Mouse (Mus musculus) kidney, adult 11 months (tissue): ENCODE data around the gene Ranbp3l.
A peak's percentile ranks its signal among the peaks of the same experiment; 100 is the strongest.
"Not testable (repeated sequence)": the region's sequence is repeated elsewhere in the genome, so short reads cannot be mapped to it uniquely, and the experiment has no call there.

Experiments used
- DNase-seq: peaks from one replicate; pipeline ENCODE4 v3.0.0; 2022

Gene Ranbp3l

GRCm38 (mm10) chr15:8967573-8968228, at the start of gene Ranbp3l:
Gene Ranbp3l (plus strand): TSS chr15:8967949.
- peak; percentile 78 for DNase-seq

DNA sequence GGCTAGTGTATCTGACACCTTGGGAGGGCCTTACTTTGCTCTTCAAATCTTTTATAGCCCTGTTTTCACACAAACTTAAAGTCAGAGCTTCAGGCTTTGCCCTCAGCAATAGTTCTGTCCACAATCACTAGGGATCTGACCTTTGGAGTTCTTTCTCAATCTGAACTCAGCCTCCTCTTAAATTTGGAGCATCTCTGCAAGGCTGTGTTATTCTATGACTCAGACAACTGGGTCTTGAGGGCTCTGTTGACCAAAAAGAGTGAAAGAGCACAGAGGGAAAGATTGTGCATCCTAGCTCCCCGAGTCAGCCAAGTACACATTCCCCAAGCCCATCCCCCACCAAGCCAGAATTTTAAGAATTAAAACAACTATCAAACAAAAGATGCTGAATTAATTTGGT, 37.7 kb upstream of the Ranbp3l start:
- no peak for DNase-seq

GRCm38 (mm10) chr15:8936911-8937310, 30.8 kb upstream of the Ranbp3l start:
- DNase-seq = no peak

- DNase-seq = no peak
Measured at GRCm38 (mm10) chr15:8940861-8941260, 26.9 kb upstream of the Ranbp3l start.

GRCm38 (mm10) chr15:8950856-8951255, 16.9 kb upstream of the Ranbp3l start:
- DNase-seq = peak; percentile 27

DNA sequence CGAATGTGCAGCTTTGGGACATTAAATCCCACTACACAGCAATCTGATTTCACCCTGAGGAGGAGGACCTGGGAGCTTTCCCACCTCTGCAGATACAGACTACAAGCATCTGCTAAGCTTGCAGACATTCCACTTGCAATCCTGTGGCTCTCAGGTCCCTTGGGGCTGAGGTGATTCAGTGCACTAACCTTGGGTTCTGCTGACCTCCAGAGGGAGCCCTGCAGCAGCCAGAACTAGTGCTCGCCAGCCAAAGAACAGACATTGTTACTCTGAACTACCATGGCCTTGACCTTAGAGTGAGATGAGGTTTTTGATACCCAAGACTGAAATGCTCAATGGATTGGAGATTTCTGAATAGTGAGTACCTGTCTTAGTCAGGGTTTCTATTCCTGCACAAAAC, 4.4 kb upstream of the Ranbp3l start:
- DNase-seq = peak; percentile 64

DNA sequence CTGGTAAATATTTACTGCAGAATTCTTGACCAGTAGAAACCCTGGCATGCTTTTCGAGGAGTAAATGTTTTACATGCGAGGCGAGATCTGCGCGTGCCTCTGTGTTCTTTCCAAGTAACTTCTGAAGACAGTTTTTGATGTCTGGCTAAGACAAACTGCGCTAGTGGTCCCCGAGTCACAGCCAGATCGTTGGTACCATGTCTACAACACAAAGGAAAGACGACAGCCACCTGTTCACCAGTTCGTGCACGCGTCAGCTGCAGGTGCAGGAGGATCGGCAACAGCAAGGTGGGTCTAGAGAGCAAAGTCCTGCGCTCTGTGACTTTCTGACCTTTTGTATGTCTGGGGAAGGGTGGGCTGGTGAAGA, 463 bp downstream of the Ranbp3l start:
- DNase-seq = peak; percentile 71

DNA sequence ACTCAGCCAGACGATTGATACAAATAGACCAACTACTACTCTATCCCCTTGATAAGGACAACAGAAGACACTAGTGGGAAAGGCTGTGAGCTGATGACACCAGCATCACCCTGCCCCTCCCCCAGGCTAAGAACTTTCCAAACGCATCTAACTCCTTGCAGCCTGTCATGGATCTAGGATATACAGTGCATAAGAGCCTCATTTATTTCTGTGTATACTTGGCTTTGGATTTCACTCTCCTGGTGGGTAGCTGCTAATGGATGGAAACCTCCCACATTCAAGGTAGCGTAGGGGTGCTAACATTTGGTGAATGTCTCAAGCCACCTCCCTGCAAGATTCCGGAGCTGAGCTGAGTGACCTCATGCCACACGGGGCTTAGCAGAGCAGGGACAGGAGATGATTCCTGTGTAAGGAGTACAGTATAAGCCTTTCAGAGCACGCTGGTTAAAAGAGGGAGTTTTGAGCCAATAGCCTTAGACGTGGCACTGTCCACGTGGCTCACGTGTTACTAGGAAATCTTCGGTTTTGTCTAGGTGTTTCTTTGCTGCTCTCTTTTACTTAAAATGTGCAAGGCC, 1.4 kb downstream of the Ranbp3l start:
- DNase-seq = peak; percentile 38

DNA sequence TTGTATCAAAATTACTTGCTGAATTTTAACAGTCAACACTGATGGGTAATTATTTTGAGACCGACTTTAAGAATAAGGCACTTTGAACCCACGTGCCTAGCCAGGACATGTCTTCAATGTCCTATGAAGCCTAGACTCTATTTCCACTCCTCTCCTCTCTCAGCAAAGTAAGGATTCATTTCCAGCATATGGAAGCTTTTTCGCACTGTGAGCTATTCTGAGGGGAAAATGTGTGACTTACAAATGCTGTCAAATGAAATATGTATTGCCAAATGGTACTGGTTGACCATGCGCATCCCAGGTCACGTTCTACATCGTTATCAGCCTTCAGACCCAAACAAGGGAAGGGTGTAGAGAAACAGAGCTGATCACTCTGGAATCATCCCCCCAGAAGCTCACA, 23.5 kb downstream of the Ranbp3l start:
- no peak for DNase-seq

GRCm38 (mm10) chr15:8991859-8992838, 24.4 kb downstream of the Ranbp3l start:
- DNase-seq = no peak

DNA sequence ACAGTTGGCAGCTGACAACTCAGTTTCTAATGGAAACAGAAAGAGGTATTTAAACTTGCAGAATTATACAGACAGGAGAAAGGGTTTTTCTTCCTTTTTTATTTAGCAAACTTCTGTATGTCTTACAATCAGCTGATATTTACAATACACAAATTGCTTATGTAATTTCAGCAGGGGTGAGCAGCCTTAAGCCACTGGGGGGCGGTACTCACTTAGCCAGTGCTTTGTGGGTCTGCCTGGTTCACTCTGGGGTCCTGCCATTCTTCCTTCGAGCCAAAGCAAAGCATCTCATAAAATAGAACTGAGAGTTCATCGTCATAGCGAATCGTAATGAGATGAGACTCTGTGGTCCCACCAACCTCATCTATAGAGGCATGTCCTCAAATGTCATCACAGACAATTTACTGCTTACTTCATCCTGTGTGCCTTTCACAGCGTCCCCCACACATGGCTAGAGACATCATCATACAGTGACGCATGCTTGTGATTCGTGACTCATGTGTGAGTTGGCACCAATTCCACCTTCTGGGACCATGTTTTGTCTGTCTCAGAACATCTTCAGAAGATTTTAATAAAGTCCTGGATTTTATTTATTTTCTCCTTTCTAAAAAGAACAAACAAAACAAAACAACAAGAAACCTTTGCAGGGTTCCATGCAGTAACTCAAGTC, 27.0 kb downstream of the Ranbp3l start:
- DNase-seq = no peak

DNA sequence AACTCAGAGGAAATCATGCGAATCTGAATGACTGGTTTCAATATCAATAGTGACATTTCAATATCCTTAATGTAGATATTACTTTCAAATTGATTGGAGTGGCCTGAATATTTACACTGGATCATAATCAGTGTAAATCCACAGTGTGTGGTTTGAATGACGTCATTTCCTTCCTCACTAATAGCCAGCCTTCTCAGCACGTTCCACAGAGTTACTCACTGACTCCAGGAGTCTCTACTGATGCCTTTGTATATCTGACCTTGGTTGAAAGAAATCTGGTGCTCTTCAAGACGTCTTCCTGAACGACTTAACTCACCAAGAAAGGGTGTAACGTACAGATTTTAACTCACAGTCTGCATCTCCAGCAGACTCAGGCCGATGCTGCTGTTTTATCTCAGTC, 27.7 kb downstream of the Ranbp3l start:
- DNase-seq = no peak

GRCm38 (mm10) chr15:9002762-9003161, 35.0 kb downstream of the Ranbp3l start:
- DNase-seq = no peak

GRCm38 (mm10) chr15:9009196-9009595, 41.4 kb downstream of the Ranbp3l start:
- no peak for DNase-seq

DNA sequence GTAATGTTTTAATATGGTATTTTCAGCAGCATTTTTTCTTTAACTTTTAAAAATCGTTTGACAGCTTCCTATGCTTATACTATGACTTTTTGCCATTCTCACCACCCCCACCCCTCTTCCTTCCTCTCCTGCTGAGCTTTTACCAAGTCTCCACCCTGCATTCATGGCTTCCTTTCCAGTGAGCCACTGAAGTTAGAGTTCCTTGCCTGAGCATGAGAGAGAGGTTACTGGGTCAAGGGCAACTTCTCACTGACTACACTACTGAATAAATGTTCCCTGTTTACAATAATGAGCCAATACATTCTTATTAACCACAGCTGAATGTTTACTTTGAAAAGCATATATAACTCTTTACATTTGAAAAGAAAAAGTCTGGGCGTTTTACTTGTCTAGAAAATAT, 46.8 kb downstream of the Ranbp3l start:
- DNase-seq = no peak

GRCm38 (mm10) chr15:9015496-9015895, 47.7 kb downstream of the Ranbp3l start:
- DNase-seq = not testable (repeated sequence)

DNA sequence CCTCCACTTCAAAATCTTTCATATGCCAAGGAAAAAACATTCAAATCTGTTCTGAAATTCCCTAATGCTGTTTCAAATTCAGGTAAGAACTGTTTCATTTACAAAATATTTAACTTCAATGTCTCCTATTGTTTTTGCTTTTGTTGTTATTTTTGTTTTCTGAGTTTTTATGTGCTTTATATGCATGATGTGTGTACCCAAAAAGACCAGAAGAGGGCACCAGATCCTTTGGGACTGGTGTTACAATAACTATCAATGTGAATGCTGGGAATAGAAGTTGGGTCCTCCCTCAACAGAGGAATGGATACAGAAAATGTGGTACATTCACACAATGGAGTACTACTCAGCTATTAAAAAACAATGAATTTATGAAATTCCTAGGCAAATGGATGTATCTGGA, 88.0 kb downstream of the Ranbp3l start:
- no peak for DNase-seq

GRCm38 (mm10) chr15:9059856-9060255, 92.1 kb downstream of the Ranbp3l start:
- no peak for DNase-seq

- DNase-seq = no peak
Measured at GRCm38 (mm10) chr15:9061150-9061882, 93.6 kb downstream of the Ranbp3l start.

GRCm38 (mm10) chr15:9068881-9069280, 101.1 kb downstream of the Ranbp3l start:
- DNase-seq = no peak

DNA sequence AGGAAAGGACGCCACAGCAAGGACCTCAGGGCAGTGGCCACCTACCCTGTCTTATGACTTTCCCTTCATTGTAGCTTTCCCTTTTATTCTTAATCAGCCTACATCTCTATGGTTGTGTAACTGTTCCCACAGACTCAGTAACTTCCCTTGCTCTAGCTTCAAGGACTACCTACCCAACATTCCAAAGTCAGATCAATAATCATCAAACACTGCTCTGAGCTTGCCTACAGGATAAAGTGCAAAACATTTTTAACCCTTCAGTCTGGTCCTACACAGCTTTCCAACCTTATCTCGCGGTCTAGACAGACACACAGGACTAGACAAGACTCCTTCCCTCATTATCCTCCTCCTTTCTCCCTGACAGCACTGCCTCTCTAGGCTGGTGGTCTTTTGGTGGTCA, 102.6 kb downstream of the Ranbp3l start:
- DNase-seq = no peak

DNA sequence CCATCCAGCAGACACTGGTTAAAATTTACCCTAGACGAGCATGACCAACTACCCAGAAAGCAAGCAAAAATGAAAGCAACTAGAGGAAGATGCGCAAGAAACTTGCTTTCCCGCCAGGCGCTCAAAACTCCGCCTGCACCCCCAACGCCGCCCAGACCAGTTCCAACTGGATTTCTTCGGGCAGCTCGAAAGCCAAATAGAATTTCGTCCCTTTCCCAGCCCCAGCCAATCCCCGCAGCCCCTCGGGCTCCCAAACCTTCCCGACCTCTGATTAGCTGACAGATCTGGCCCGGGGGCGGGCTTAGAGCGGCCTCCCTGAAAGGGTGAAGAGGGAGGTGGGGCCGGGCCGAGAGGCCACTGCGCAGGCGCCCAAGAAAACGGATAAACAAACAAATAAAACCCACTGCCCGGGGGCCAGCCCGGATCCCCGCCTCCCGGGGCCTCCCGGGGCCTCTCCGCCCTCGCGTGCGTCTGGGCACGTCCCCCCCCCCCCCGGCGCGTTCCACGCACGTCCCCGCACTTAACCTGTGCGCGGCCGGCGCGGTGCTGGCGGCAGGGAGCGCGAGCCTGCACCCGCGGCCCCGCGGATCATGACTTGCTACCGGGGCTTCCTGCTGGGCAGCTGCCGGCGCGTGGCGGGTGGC, 103.3 kb downstream of the Ranbp3l start, which contains the start of gene Nadk2:
Nadk2 (plus strand) TSS at position 349 of the 644 bp plus-strand sequence.
- peak; percentile 100 for DNase-seq
